Mouse (Mus musculus) T-helper 17 cell (primary cell): ENCODE results near the gene Pde7b.

Source experiments
- in situ Hi-C, 2 experiments: fragments of 300-600 bp; cut with MboI, MseI; formaldehyde crosslinking; loops; 1 replicate in 1 of 2; 2 replicates in 1 of 2; pipeline ENCODE4 v1.15.1; 2025; ENCODE audit warnings: high pct_unique_total_duplicates in 2 of 2

Gene Pde7b

DNA sequence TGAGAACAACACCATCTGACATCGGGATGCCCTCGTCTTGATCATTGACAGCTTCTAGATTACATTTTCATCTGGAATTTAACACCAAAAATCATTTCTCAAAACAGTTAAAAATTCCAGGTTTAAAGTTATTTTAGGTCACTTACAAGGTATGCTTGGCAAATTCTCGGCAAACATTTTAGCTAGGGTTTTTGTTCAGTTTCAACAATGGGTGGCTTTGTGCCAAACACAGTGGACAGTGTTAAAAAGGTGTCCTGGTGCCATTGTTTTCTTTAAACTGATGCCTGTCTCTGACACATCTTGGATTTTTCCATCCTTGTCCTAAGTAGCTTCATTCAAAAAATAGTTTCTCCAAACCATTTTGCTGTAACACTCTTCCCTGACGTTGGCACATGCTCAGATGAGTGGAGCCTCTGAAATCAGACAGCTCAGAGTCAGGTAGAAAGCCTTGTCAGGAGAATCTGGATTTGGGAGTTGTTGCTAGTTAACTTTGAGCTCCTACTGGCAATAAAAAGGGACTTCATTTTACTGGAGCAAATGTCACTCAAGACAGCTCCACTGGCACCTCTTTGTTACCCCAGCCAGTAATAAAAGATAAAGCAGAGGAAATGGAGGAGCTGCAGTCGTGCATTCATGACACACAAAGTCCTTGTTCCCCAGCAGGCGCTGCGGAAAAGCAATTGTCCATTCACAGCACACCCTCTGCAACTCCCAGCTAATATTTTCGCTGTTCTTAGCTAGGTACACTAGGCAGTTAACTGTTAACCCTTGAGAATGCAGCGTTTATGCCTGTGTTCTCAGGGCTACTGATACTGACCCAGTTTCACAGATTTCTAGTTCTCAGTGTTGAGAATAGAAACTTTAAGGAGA is 2.0 kb downstream of the Pde7b start:
- in situ Hi-C loops: no loop called here

GRCm38 (mm10) chr10:20719201-20719600 is 5.7 kb downstream of the Pde7b start:
- in situ Hi-C loops: no loop called here

DNA sequence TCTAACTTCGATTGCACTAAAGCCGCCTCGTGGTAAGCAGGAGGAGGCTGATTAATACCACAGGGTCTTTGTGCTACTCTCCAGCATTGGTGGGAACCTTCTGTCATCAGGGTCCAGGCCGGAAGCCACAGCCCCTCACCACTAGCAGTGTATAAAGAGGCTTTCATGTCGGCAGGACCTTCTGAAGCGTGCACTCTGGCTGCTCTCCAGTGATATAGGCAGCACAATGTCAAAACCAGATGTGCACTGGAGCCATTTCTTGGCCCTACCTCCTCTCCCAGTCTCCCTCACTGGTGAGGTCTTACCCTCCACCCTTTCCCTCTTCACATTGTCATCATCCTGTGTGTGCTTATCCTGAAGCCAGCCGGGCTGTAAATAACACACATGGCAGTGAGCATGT is 24.2 kb downstream of the Pde7b start:
- in situ Hi-C loops: no loop called here

- in situ Hi-C loops: no loop called here
These were observed 25.0 kb downstream of the Pde7b start for GRCm38 (mm10) chr10:20699874-20700273.

DNA sequence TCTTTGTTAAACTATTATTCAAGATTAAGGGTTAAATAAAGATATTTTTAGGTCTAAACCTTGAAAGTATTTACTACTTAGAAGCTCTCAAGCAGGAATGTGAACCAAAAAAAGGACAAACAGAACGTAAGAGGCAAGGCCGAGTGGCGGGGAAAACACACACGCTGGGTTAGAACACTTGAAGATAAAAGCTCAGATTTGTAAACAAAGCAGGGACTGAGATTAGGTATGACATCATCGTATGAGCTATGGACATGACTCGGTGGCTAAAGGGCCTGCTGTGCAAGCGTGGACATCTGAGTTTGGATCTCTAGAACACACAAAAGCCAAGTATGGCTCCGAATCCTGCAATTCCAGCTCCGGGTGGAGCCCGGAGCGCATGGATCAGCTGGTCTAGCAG is 29.2 kb downstream of the Pde7b start:
- in situ Hi-C loops: no loop called here

DNA sequence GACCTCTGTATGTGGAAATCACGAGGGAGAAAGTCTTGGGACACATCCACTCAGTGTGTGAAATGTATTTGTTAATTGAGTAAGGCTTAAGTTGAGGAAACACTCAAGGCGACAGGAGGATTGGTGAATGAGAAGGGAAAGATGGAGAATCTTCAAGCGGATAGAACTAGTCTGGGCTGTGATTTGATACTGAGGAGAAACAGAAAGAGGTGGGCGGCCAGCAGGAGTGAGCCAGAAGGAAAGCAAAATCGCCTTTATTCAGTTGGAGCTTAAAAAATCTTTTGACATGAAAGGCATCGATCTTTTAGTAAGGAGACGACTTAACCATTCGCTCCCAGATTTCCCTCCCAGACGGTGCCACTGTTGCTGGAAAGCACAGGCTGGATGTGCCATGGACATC is 34.9 kb downstream of the Pde7b start:
- in situ Hi-C loops: no loop called here

DNA sequence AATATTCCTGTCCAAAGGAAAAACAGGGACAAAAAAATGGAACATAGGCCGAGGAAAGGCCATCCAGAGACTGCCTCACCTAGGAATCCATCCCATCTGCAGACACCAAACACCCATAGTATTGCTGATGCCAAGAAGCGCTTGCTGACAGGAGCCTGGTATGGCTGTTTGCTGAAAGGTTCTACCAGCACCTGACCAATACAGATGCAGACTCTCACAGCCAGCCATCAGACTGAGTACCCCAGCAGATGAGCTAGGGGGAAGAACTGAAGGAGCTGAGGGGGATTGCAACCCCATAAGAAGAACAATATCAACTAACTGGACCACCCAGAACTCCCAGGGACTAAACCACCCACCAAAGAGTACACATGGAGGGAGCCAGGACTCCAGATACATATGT is 40.7 kb downstream of the Pde7b start:
- in situ Hi-C loops: no loop called here

GRCm38 (mm10) chr10:20680986-20681385 is 43.9 kb downstream of the Pde7b start:
- in situ Hi-C loops: no loop called here

DNA sequence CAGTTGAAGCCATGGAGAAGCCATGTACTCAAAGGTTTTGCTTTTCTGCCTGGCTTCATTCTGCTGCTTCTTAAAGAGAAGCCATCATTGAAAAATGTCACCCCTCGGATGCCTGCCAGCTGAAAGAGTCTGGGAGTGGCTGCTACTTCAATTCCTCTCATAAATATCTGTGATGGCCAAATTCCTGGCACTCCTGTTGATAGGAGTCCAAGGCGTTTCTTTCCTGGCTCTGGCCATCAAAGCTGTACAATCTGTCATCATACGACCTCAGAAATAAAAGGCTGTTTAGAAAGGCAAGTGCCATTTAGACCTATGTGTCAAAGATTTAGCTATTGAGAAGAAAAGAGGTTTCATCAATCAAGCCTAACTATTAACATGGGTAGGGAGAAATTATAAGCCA is 49.6 kb downstream of the Pde7b start:
- in situ Hi-C loops: no loop called here

- in situ Hi-C loops: no loop called here
These were observed 51.1 kb downstream of the Pde7b start for GRCm38 (mm10) chr10:20673798-20674197.

GRCm38 (mm10) chr10:20672591-20672990 is 52.3 kb downstream of the Pde7b start:
- in situ Hi-C loops: no loop called here

GRCm38 (mm10) chr10:20671621-20672020 is 53.3 kb downstream of the Pde7b start:
- in situ Hi-C loops: no loop called here

DNA sequence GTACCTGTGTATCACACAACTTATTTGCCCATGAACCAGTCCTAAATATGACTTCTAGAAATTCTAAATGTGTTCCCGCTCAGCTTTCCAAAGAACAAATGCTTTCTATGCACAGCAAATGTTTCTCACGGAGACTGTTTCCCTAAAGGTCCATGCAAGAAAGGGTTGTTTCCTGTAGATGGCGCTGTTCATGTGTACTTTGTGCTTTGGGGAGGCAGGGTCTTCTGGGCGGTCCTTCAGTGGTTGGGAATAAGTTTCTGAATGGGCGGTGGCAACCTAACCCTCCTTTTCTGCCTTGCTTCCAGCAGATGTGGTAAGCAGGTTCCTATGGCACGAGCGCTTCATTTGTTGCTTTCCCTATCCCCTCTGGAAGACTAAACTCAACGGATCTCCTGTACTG is 54.3 kb downstream of the Pde7b start:
- in situ Hi-C loops: no loop called here

DNA sequence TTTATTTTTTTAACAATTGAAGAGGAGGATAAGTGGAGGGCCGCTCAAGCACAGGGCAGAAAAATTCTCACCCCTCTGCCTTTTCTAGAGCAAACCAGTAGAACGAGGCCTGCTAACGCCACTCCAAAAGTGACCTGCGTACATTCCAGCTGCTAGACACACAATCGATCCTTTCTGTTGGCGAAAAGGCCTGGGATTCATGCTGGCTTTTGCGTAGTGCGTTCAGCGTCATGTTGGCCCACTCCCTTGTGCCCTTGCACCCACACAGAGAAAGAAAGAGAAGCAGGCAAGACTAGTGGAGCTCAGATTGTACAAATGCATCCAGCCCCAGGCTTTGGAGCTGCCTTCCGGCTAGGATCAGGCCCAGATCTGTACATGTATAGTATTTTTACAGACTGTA is 55.4 kb downstream of the Pde7b start:
- in situ Hi-C loops: no loop called here

- in situ Hi-C loops: no loop called here
These were observed 56.3 kb downstream of the Pde7b start for GRCm38 (mm10) chr10:20668577-20668976.

DNA sequence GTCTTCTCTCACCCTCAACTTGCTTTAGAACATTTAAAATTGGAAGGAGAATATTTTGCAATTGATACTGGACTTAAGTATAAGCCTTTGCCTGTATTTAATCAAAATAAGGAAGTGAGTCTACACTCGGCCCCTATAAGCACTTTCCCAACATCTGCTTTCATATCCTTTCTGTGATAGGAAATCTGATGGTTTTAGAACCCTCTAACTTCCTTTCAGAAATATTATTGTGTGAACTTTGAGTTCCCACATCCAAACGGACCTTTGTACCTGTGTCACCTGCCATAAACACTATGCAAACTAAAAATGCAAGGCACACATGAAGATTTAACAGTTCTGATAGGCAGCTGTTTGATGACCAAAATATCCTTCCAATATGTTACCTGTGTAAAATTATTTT is 58.2 kb downstream of the Pde7b start:
- in situ Hi-C loops: no loop called here

GRCm38 (mm10) chr10:20662951-20663350 is 61.9 kb downstream of the Pde7b start:
- in situ Hi-C loops: no loop called here

DNA sequence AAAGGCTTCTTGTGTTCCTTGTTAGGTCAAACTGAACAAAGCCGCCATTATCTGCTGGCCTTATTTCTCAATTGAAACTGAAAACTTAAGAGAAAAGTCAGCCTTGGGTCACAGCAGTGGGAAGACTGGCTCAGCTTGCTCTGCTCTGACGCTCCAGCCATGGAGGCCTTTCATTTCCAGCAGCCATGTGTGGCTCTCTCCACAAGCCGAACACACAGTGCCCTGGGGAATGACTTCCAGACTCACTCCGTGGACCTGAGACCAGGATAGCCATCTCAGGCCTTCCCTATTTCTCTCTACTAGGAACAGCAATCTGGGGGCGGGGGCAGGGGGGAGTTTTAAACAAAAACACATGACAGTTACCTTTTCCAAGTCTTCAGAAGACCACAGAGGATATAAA is 63.2 kb downstream of the Pde7b start:
- in situ Hi-C loops: no loop called here

DNA sequence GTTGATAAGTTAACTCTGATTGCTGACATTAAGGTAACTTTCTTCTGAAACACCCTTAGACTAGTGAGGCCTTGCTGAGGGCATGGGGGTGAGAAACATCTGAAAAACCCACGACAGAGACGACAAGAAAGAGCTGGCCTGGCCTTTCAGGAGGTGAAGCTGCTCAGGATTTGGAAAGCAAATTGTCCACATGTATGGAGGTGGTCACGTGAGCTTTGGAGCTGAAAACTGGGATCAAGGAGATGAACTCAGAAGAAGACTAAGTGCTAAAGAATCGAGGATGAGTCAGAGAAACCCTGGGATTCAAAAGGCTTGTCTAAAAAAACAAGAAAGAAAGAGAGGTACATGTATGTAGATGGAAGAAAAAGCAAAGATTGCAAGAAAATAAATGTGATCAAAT is 65.2 kb downstream of the Pde7b start:
- in situ Hi-C loops: no loop called here

DNA sequence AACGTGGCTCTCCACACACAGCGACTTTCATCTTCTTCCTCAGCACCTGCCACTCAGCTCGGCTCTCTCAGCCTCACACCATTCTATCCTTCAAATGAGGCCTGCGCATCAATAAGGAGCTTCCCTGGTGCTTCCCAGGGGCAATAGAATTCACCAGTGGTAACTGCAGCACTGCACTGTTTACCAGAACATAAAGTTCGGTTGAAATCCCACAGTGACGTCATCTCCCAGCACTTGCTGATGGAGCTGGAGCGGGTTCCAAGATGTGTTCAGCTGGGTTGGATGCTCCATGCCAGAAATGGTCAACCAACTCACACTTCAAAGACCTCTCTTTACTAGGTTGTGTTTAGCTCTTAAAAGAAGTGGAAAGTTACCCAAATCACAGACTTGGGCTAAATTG is 65.6 kb downstream of the Pde7b start:
- in situ Hi-C loops: no loop called here

DNA sequence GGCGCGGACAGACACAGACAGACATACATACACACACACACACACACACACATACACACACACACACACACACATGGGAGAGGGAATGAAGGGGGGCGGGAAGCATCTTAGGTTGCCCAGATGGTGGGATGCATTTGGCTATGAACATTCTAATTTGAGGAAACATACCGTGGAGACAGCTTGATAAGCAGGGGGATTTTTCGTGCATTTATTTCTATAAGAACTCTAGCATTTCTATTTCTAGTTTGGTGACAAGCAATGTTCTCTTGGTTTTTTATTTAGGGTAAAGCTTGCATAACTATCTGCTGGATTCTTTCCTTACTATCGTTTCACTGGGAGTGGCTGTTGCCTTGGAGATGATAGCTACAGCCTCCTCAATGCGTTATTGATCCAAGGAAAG is 66.2 kb downstream of the Pde7b start:
- in situ Hi-C loops: no loop called here

DNA sequence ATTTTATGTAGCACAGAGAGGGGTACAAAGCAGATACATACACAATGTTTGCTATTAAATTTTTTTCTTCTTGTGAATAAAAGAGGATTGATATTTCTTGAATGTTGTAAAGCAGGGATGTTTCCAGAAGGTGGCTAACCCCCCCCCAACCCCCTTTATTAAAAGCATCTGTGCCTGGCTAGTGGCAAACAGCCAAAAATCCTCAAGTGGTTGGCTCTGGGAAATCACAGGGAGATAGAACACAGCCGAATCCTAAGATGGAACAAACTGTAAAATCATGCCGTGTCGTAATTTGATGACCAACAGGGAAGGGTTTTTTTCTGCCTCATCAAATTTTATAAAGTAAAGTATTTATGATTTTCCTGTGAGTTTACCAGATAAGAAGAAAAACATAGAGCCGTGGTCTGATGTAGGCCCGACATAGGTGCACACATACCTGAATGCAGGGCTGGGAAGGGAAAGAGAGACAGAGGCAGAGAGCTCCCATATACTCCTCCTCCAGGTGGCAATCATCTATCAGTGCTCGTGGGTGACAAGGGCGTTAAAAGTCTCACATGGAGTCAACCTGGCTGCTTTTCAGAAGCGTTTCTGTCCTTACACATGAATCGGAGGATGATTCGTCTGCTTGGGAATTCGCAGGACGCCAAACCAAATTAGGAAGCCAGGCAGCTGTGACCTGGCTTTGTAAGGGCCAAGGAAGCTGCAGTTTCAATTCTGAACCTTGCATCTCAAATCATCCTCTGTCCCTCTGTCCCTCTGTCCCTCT is 67.4 kb downstream of the Pde7b start:
- in situ Hi-C loops: no loop called here

GRCm38 (mm10) chr10:20654590-20654989 is 70.3 kb downstream of the Pde7b start:
- in situ Hi-C loops: no loop called here
